In genomic region chr7:4124315-4124759, GRCm38 (mm10) we compare ENCODE assay signal across 8 mouse cellular contexts. TPM values are rescaled to one million over a fixed set of nuclear protein-coding genes. Genes with fewer than 3 reads are reported as not detected.
DNase-seq lines count a peak whose midpoint lies in the region; ATAC-seq lines count a peak whose summit lies in the region.

No protein-coding gene starts in this region.

- 0 out of 2 replicates have a peak, but pooled peaks have one; percentile 16 for ATAC-seq in embryonic facial prominence, embryonic 15.5 days (ENCODE audit: insufficient number of reproducible peaks, low FRiP score, low TSS enrichment, low read depth)
- peak; percentile 88 for ATAC-seq in hindbrain, embryonic 16.5 days
- peak; percentile 27; the same call in 1 of the 2 replicates for ATAC-seq in limb, embryonic 15.5 days (ENCODE audit: insufficient number of reproducible peaks, low FRiP score, low TSS enrichment, low read depth)
- ATAC-seq in neural tube, embryonic 13.5 days (ENCODE audit: low read depth) = peak; percentile 83

- peak overlapping the region; percentile 41 for H3K4me2 ChIP-seq in embryonic facial prominence, embryonic 15.5 days (replicated peaks)
- H3K4me2 ChIP-seq in hindbrain, embryonic 16.5 days (ENCODE audit: low read length) = peak overlapping the region; percentile 44
- peak overlapping the region; percentile 38 for H3K4me2 ChIP-seq in limb, embryonic 15.5 days
- peak overlapping the region; percentile 74 for H3K4me2 ChIP-seq in neural tube, embryonic 13.5 days

- H3K27me3 ChIP-seq in embryonic facial prominence, embryonic 15.5 days = peaks cover 11% of the 10 kb centered on the region
- H3K27me3 ChIP-seq in hindbrain, embryonic 16.5 days (replicated peaks; ENCODE audit: control insufficient read depth, insufficient read depth, low read length) = no peaks in the 10 kb centered on the region
- H3K27me3 ChIP-seq in limb, embryonic 15.5 days = peaks cover 25% of the 10 kb centered on the region
- no peaks in the 10 kb centered on the region for H3K27me3 ChIP-seq in neural tube, embryonic 13.5 days

- no peak overlapping the region for H3K27ac ChIP-seq in embryonic facial prominence, embryonic 15.5 days (replicated peaks)
- peak overlapping the region; percentile 88 for H3K27ac ChIP-seq in hindbrain, embryonic 16.5 days (ENCODE audit: low read depth, low read length)
- H3K27ac ChIP-seq in limb, embryonic 15.5 days = no peak overlapping the region
- H3K27ac ChIP-seq in neural tube, embryonic 13.5 days (replicated peaks) = peak overlapping the region; percentile 90

- no peaks in the 10 kb centered on the region for H3K36me3 ChIP-seq in embryonic facial prominence, embryonic 15.5 days
- H3K36me3 ChIP-seq in hindbrain, embryonic 16.5 days (ENCODE audit: control insufficient read depth, insufficient read depth, low read length) = peaks cover 6% of the 10 kb centered on the region
- H3K36me3 ChIP-seq in limb, embryonic 15.5 days = no peaks in the 10 kb centered on the region
- H3K36me3 ChIP-seq in neural tube, embryonic 13.5 days = peaks cover 28% of the 10 kb centered on the region

- no peak overlapping the region for H3K9ac ChIP-seq in embryonic facial prominence, embryonic 15.5 days
- H3K9ac ChIP-seq in hindbrain, embryonic 16.5 days (ENCODE audit: low read depth, low read length) = peak overlapping the region; percentile 48
- no peak overlapping the region for H3K9ac ChIP-seq in limb, embryonic 15.5 days
- peak overlapping the region; percentile 54 for H3K9ac ChIP-seq in neural tube, embryonic 13.5 days

- H3K4me3 ChIP-seq in embryonic facial prominence, embryonic 15.5 days (replicated peaks) = peak overlapping the region; percentile 20; the same call in 1 of the 2 replicates
- peak overlapping the region; percentile 22 for H3K4me3 ChIP-seq in hindbrain, embryonic 16.5 days (ENCODE audit: low read length)
- 0 out of 2 replicates have a peak overlapping the region, but pooled peaks have one; percentile 13 for H3K4me3 ChIP-seq in limb, embryonic 15.5 days
- H3K4me3 ChIP-seq in neural tube, embryonic 13.5 days = peak overlapping the region; percentile 29

- under 1% methylated on average over 10 of the region's 10 CpGs for whole genome bisulfite sequencing in embryonic facial prominence, embryonic 15.5 days
- 0% methylated on average over 10 of the region's 10 CpGs for WGBS in hindbrain, embryonic 16.5 days
- WGBS in limb, embryonic 15.5 days = 2% methylated on average over 10 of the region's 10 CpGs
- 1% methylated on average over 10 of the region's 10 CpGs for WGBS in neural tube, embryonic 13.5 days

- DNase-seq in heart, adult 11 months = peak; percentile 96
- no peak for DNase-seq in heart, adult 8-10 months (ENCODE audit: low spot score)
- DNase-seq in ZHBTc4 (ENCODE audit: low read depth, low spot score) = peak; percentile 90
- no peak for DNase-seq in gastrocnemius, adult 18-20 months (ENCODE audit: low spot score)

- H3K4me1 ChIP-seq in embryonic facial prominence, embryonic 15.5 days = peaks cover 24% of the 10 kb centered on the region
- peaks cover 27% of the 10 kb centered on the region for H3K4me1 ChIP-seq in hindbrain, embryonic 16.5 days (ENCODE audit: control insufficient read depth, insufficient read depth, low read depth, low read length)
- peaks cover 24% of the 10 kb centered on the region for H3K4me1 ChIP-seq in limb, embryonic 15.5 days
- peaks cover 82% of the 10 kb centered on the region for H3K4me1 ChIP-seq in neural tube, embryonic 13.5 days (replicated peaks)

- no peaks in the 10 kb centered on the region for H3K9me3 ChIP-seq in embryonic facial prominence, embryonic 15.5 days (replicated peaks)
- H3K9me3 ChIP-seq in hindbrain, embryonic 16.5 days (ENCODE audit: control insufficient read depth, low read length) = no peaks in the 10 kb centered on the region
- H3K9me3 ChIP-seq in limb, embryonic 15.5 days = no peaks in the 10 kb centered on the region
- H3K9me3 ChIP-seq in neural tube, embryonic 13.5 days = no peaks in the 10 kb centered on the region

RNA-seq across cellular contexts. Expression of gene Ttyh1, which starts 5.1 kb away (rescaled TPM):
- 1 to 10 TPM in 2 of 4 experiments, under 1 TPM in 2; 0.79 to 1.7 (median 0.95) TPM for total RNA-seq in heart, adult 8-10 months (2022)
- 6.2 and 6.7 TPM in 2 replicates for polyA plus RNA-seq in embryonic facial prominence, embryonic 15.5 days (2015; fragmentation: Nextera tagmentation; extraction: Ambion mirVana)
- 204 and 239 TPM in 2 replicates for polyA plus RNA-seq in hindbrain, embryonic 16.5 days (2015; fragmentation: Nextera tagmentation; extraction: Ambion mirVana)
- 2.6 and 3.3 TPM in 2 replicates for polyA plus RNA-seq in limb, embryonic 15.5 days (2015; fragmentation: Nextera tagmentation; extraction: Ambion mirVana)
- polyA plus RNA-seq in neural tube, embryonic 13.5 days (2015; fragmentation: Nextera tagmentation; extraction: Ambion mirVana) = 137 and 141 TPM in 2 replicates
- 1 to 10 TPM in 1 of 2 experiments, under 1 TPM in 1; 0.81 to 1.6 TPM for total RNA-seq in gastrocnemius, adult 18-20 months (2021)

RNA-seq across cellular contexts. Expression of gene Leng8, which starts 12.5 kb away (rescaled TPM):
- 10 to 100 TPM; 27.1 to 49.5 (median 38.6) TPM for total RNA-seq in heart, adult 8-10 months (2022)
- polyA plus RNA-seq in embryonic facial prominence, embryonic 15.5 days (2015; fragmentation: Nextera tagmentation; extraction: Ambion mirVana) = 64.4 and 82.2 TPM in 2 replicates
- 57.4 and 75.4 TPM in 2 replicates for polyA plus RNA-seq in hindbrain, embryonic 16.5 days (2015; fragmentation: Nextera tagmentation; extraction: Ambion mirVana)
- polyA plus RNA-seq in limb, embryonic 15.5 days (2015; fragmentation: Nextera tagmentation; extraction: Ambion mirVana) = 56.7 and 57.3 TPM in 2 replicates
- 78.0 and 79.6 TPM in 2 replicates for polyA plus RNA-seq in neural tube, embryonic 13.5 days (2015; fragmentation: Nextera tagmentation; extraction: Ambion mirVana)
- total RNA-seq in gastrocnemius, adult 18-20 months (2021) = 10 to 100 TPM; 27.2 to 33.0 TPM

RNA-seq across cellular contexts. Expression of gene Leng9, which starts 25.8 kb away (rescaled TPM):
- 1 to 10 TPM; 2.8 to 3.7 (median 3.6) TPM for total RNA-seq in heart, adult 8-10 months (2022)
- polyA plus RNA-seq in embryonic facial prominence, embryonic 15.5 days (2015; fragmentation: Nextera tagmentation; extraction: Ambion mirVana) = 5.8 and 6.1 TPM in 2 replicates
- polyA plus RNA-seq in hindbrain, embryonic 16.5 days (2015; fragmentation: Nextera tagmentation; extraction: Ambion mirVana) = 6.0 and 6.8 TPM in 2 replicates
- polyA plus RNA-seq in limb, embryonic 15.5 days (2015; fragmentation: Nextera tagmentation; extraction: Ambion mirVana) = 5.4 and 6.2 TPM in 2 replicates
- polyA plus RNA-seq in neural tube, embryonic 13.5 days (2015; fragmentation: Nextera tagmentation; extraction: Ambion mirVana) = 4.6 TPM in 2 replicates
- total RNA-seq in gastrocnemius, adult 18-20 months (2021) = 1 to 10 TPM; 1.8 to 2.2 TPM

RNA-seq across cellular contexts. Expression of gene Cdc42ep5, which starts 40.3 kb away (rescaled TPM):
- 1 to 10 TPM; 3.8 to 7.5 (median 4.6) TPM for total RNA-seq in heart, adult 8-10 months (2022)
- 63.2 and 65.0 TPM in 2 replicates for polyA plus RNA-seq in embryonic facial prominence, embryonic 15.5 days (2015; fragmentation: Nextera tagmentation; extraction: Ambion mirVana)
- 8.5 and 9.7 TPM in 2 replicates for polyA plus RNA-seq in hindbrain, embryonic 16.5 days (2015; fragmentation: Nextera tagmentation; extraction: Ambion mirVana)
- 80.6 and 82.3 TPM in 2 replicates for polyA plus RNA-seq in limb, embryonic 15.5 days (2015; fragmentation: Nextera tagmentation; extraction: Ambion mirVana)
- polyA plus RNA-seq in neural tube, embryonic 13.5 days (2015; fragmentation: Nextera tagmentation; extraction: Ambion mirVana) = 8.6 and 8.9 TPM in 2 replicates
- 1 to 10 TPM; 1.5 to 1.7 TPM for total RNA-seq in gastrocnemius, adult 18-20 months (2021)

Comparison
In these comparisons a context has a peak if more than half of its experiments do, and no peak if none do; other contexts are left out.
1. DNase-seq: peak in heart, adult 11 months (single experiment) and ZHBTc4 (single experiment); none in heart, adult 8-10 months (single experiment) and gastrocnemius, adult 18-20 months (single experiment).
2. ATAC-seq: peak in every context shown above with its lines; median percentile 88 in hindbrain, embryonic 16.5 days; 83 in neural tube, embryonic 13.5 days; 27 in limb, embryonic 15.5 days; 16 in embryonic facial prominence, embryonic 15.5 days.
3. H3K27ac ChIP-seq: peak in hindbrain, embryonic 16.5 days (single experiment) and neural tube, embryonic 13.5 days (single experiment); none in embryonic facial prominence, embryonic 15.5 days (single experiment) and limb, embryonic 15.5 days (single experiment).
4. H3K9ac ChIP-seq: peak in hindbrain, embryonic 16.5 days (single experiment) and neural tube, embryonic 13.5 days (single experiment); none in embryonic facial prominence, embryonic 15.5 days (single experiment) and limb, embryonic 15.5 days (single experiment).
5. RNA of gene Ttyh1, which starts 5.1 kb away (polyA plus RNA-seq): 204 to 239 TPM in hindbrain, embryonic 16.5 days and 137 to 141 TPM in neural tube, embryonic 13.5 days; 6.2 to 6.7 TPM in embryonic facial prominence, embryonic 15.5 days and 2.6 to 3.3 TPM in limb, embryonic 15.5 days; every median in the first group is over 10 times any median in the second.
6. Peak in every context shown above with its lines, with median percentiles within 50 percentile points of each other: H3K4me2 ChIP-seq and H3K4me3 ChIP-seq.